Mouse (Mus musculus): ENCODE measurements around the gene Ccdc148. TPM values are rescaled to one million over a fixed set of nuclear protein-coding genes. Genes with fewer than 3 reads are reported as not detected.

Ccdc148 gene
- total and polyA plus RNA-seq, 3 experiments, result not detected

- TF ChIP-seq GATA1 (IDR thresholded peaks at IDR 0.05; ENCODE audit: low read depth, low read length) (no peak), TCF12 (IDR thresholded peaks at IDR 0.05; ENCODE audit: low read depth, low read length) (no peak), EP300 (IDR thresholded peaks at IDR 0.05; ENCODE audit: low read depth in 1 of 2, low read length in 2 of 2) (no peak), POLR2AphosphoS5 (IDR thresholded peaks at IDR 0.05; ENCODE audit: borderline replicate concordance, low read depth, low read length) (no peak), SIN3A (IDR thresholded peaks at IDR 0.05; ENCODE audit: low read length) (no peak), ZC3H11A (IDR thresholded peaks at IDR 0.05; ENCODE audit: low read depth, low read length) (no peak), RAD21 (IDR thresholded peaks at IDR 0.05; ENCODE audit: low read depth, low read length) (no peak), ZNF384 (IDR thresholded peaks at IDR 0.05; ENCODE audit: low read depth, low read length) (no peak), GABPA (IDR thresholded peaks at IDR 0.05; ENCODE audit: low read depth, low read length) (no peak), E2F4 (IDR thresholded peaks at IDR 0.05; ENCODE audit: borderline replicate concordance, low read depth, low read length) (no peak), JUND (IDR thresholded peaks at IDR 0.05; ENCODE audit: low read depth, low read length) (no peak), MYB (IDR thresholded peaks at IDR 0.05; ENCODE audit: low read depth, low read length) (no peak), CHD1 (IDR thresholded peaks at IDR 0.05; ENCODE audit: low read depth, low read length) (no peak), BHLHE40 (IDR thresholded peaks at IDR 0.05; ENCODE audit: borderline replicate concordance, low read depth, low read length) (no peak), USF2 (IDR thresholded peaks at IDR 0.05; ENCODE audit: borderline replicate concordance in 1 of 2, insufficient read depth in 1 of 2, low read depth in 1 of 2, low read length in 2 of 2) (no peak), RCOR1 (IDR thresholded peaks at IDR 0.05; ENCODE audit: low read depth, low read length) (no peak)
- H3K9ac ChIP-seq (ENCODE audit: control insufficient read depth, low read depth, low read length, poor library complexity, severe bottlenecking), result no peak overlapping the region
Observed at GRCm38 (mm10) chr2:59053461-59054039, 106.9 kb downstream of the Ccdc148 start.

GRCm38 (mm10) chr2:59050245-59050824 is 110.1 kb downstream of the Ccdc148 start:
- no peak overlapping the region for H3K27ac ChIP-seq (ENCODE audit: control insufficient read depth, low read depth, low read length)
- H3K4me1 ChIP-seq (ENCODE audit: control insufficient read depth in 1 of 2, insufficient read depth in 2 of 2, low read length in 2 of 2), result no peaks in the 10 kb centered on the region
- H3K36me3 ChIP-seq (ENCODE audit: control insufficient read depth in 1 of 2, insufficient read depth in 2 of 2, low read length in 2 of 2), result no peaks in the 10 kb centered on the region
- no peaks in the 10 kb centered on the region for H3K9me3 ChIP-seq (replicated peaks; ENCODE audit: insufficient read depth, low read length)
- TF ChIP-seq E2F4 (IDR thresholded peaks at IDR 0.05; ENCODE audit: borderline replicate concordance, low read depth, low read length) (no peak), RCOR1 (IDR thresholded peaks at IDR 0.05; ENCODE audit: low read depth, low read length) (no peak), KAT2A (conservative IDR thresholded peaks at IDR 0.05; ENCODE audit: low read depth, low read length) (no peak), CHD2 (IDR thresholded peaks at IDR 0.05; ENCODE audit: low read length) (no peak), MXI1 (IDR thresholded peaks at IDR 0.05; ENCODE audit: low read depth, low read length) (no peak), ZMIZ1 (IDR thresholded peaks at IDR 0.05; ENCODE audit: low read depth, low read length) (no peak), USF1 (IDR thresholded peaks at IDR 0.05; ENCODE audit: low read depth, low read length) (no peak), ELF1 (IDR thresholded peaks at IDR 0.05; ENCODE audit: low read depth, low read length) (no peak), JUND (IDR thresholded peaks at IDR 0.05; ENCODE audit: low read depth, low read length) (no peak), MYC (IDR thresholded peaks at IDR 0.05; ENCODE audit: low read depth, low read length) (no peak), NELFE (IDR thresholded peaks at IDR 0.05; ENCODE audit: low read depth, low read length) (no peak), HCFC1 (IDR thresholded peaks at IDR 0.05; ENCODE audit: low read depth, low read length) (no peak), POLR2A (IDR thresholded peaks at IDR 0.05; ENCODE audit: control insufficient read depth in 1 of 2, insufficient read depth in 1 of 2, low read depth in 1 of 2, low read length in 2 of 2, poor library complexity in 1 of 2) (no peak), ETS1 (IDR thresholded peaks at IDR 0.05; ENCODE audit: low read depth, low read length) (no peak), RAD21 (IDR thresholded peaks at IDR 0.05; ENCODE audit: low read depth, low read length) (no peak), CTCF (IDR thresholded peaks at IDR 0.05 in 2 of 3, conservative IDR thresholded peaks at IDR 0.05 in 1 of 3; ENCODE audit: control insufficient read depth in 1 of 3, insufficient read depth in 1 of 3, low read depth in 2 of 3, low read length in 3 of 3, poor library complexity in 1 of 3, severe bottlenecking in 1 of 3) (no peak), EP300 (IDR thresholded peaks at IDR 0.05; ENCODE audit: low read depth in 1 of 2, low read length in 2 of 2) (no peak)
- no peaks in the 10 kb centered on the region for H3K79me2 ChIP-seq (ENCODE audit: control insufficient read depth, insufficient read depth, low read length, poor library complexity)
- H3K27me3 ChIP-seq (ENCODE audit: control insufficient read depth in 1 of 2, insufficient read depth in 2 of 2, low read length in 2 of 2), result no peaks in the 10 kb centered on the region
- no peak for DNase-seq (ENCODE audit: low read depth, low spot score)
- no peak overlapping the region for H3K9ac ChIP-seq (ENCODE audit: control insufficient read depth, low read depth, low read length, poor library complexity, severe bottlenecking)
- no peak overlapping the region for H3K4me3 ChIP-seq (ENCODE audit: control insufficient read depth in 1 of 2, insufficient read depth in 1 of 2, low read depth in 2 of 2, low read length in 2 of 2)

More at GRCm38 (mm10) chr2:59053461-59054039, 106.9 kb downstream of the Ccdc148 start:
- DNase-seq (ENCODE audit: low read depth, low spot score), result no peak
- Histone ChIP-seq H3K9me3 (replicated peaks; ENCODE audit: insufficient read depth, low read length) (no peaks in the 10 kb centered on the region), H3K4me3 (ENCODE audit: control insufficient read depth in 1 of 2, insufficient read depth in 1 of 2, low read depth in 2 of 2, low read length in 2 of 2) (no peak overlapping the region), H3K79me2 (ENCODE audit: control insufficient read depth, insufficient read depth, low read length, poor library complexity) (no peaks in the 10 kb centered on the region), H3K4me1 (ENCODE audit: control insufficient read depth in 1 of 2, insufficient read depth in 2 of 2, low read length in 2 of 2) (no peaks in the 10 kb centered on the region), H3K27me3 (ENCODE audit: control insufficient read depth in 1 of 2, insufficient read depth in 2 of 2, low read length in 2 of 2) (no peaks in the 10 kb centered on the region), H3K27ac (ENCODE audit: control insufficient read depth, low read depth, low read length) (no peak overlapping the region), H3K36me3 (ENCODE audit: control insufficient read depth in 1 of 2, insufficient read depth in 2 of 2, low read length in 2 of 2) (no peaks in the 10 kb centered on the region)

Measured in MEL (cell line).